Mouse (Mus musculus): ENCODE measurements around the gene Ano5. TPM values are rescaled to one million over a fixed set of nuclear protein-coding genes. Genes with fewer than 3 reads are reported as not detected.

The Ano5 gene
- polyA plus RNA-seq, 1 experiment: not detected

DNA sequence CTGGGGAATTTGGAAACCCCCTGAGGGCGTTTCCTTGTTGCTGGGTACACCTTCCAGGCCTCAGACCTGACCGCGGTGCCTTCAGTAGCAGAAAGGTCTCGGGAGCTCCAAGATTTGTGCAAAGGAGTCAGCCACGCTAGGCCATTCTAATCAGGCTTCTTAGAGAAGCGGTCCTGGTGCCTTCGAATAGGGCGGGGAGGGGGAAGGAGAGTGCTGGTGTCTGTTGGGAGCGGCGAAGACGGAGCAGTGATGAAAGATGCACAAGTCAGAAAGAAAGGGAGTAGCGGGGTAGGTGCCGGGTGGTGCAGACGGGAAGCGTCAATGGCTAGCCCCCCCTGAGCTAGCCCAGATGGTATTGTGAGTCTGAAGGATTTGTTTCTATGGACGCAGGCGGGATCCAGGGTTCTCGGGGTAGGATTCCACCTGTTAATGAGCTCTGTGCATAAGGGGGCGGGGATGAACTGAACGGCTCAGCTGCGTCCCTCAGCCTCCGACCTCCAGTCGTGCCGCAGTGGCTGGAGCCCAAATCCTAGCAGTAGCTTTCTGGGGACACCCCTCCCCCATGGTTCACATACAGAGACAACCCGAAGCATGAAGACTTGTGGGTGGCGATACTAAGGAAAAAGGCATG lies 116.3 kb downstream of the Ano5 start:
- Histone ChIP-seq H3K27me3 (ENCODE audit: control insufficient read depth, insufficient read depth, low read length) (no peaks in the 10 kb centered on the region; the same call in 1 of the 2 replicates), H3K27ac (ENCODE audit: control insufficient read depth, insufficient read depth, low read length) (no peak overlapping the region), H3K36me3 (ENCODE audit: control insufficient read depth, insufficient read depth, low read length) (no peaks in the 10 kb centered on the region), H3K4me3 (ENCODE audit: control insufficient read depth, insufficient read depth, low read length) (no peak overlapping the region), H3K4me1 (replicated peaks; ENCODE audit: control insufficient read depth, insufficient read depth, low read length) (no peaks in the 10 kb centered on the region)
- WGBS: 8% methylated on average over 26 of the region's 26 CpGs
- DNase-seq: no peak
- TF ChIP-seq POLR2A (IDR thresholded peaks at IDR 0.05; ENCODE audit: control insufficient read depth, extremely low read depth, insufficient read depth, low read length, poor library complexity): no peak
- no peak for TF ChIP-seq CTCF (IDR thresholded peaks at IDR 0.05; ENCODE audit: borderline replicate concordance, control insufficient read depth, extremely low read depth, insufficient read depth, low read length, poor library complexity)

DNA sequence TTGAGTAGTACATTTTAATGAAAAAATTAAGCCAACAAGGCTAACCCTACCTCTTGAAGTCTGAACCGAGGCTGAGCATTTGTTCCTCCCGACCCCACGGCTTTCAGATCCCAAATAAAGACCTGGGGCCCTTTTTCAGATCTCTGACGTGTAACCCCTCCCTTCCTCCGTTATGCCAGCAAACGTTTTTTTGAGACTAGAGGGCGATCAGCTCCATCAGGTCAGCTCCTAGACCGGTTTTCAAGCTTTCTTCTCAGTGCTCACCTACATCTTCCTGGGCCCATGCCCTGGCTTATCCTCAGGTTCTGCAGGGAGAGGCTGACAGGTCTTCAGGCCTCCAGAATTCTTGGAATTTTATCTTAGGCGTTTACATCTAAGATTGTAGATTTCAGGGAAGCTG lies 116.8 kb downstream of the Ano5 start:
- WGBS: 4% methylated on average over 9 of the region's 9 CpGs
- H3K27me3 ChIP-seq (ENCODE audit: control insufficient read depth, insufficient read depth, low read length): no peaks in the 10 kb centered on the region; the same call in 1 of the 2 replicates
- H3K36me3 ChIP-seq (ENCODE audit: control insufficient read depth, insufficient read depth, low read length): no peaks in the 10 kb centered on the region
- H3K27ac ChIP-seq (ENCODE audit: control insufficient read depth, insufficient read depth, low read length): no peak overlapping the region
- no peak for DNase-seq
- TF ChIP-seq POLR2A (IDR thresholded peaks at IDR 0.05; ENCODE audit: control insufficient read depth, extremely low read depth, insufficient read depth, low read length, poor library complexity) (no peak), CTCF (IDR thresholded peaks at IDR 0.05; ENCODE audit: borderline replicate concordance, control insufficient read depth, extremely low read depth, insufficient read depth, low read length, poor library complexity) (no peak)
- H3K4me3 ChIP-seq (ENCODE audit: control insufficient read depth, insufficient read depth, low read length): no peak overlapping the region
- no peaks in the 10 kb centered on the region for H3K4me1 ChIP-seq (replicated peaks; ENCODE audit: control insufficient read depth, insufficient read depth, low read length)

- WGBS: 8% methylated on average over 9 of the region's 9 CpGs
- no peak overlapping the region for H3K27ac ChIP-seq (ENCODE audit: control insufficient read depth, insufficient read depth, low read length)
- H3K27me3 ChIP-seq (ENCODE audit: control insufficient read depth, insufficient read depth, low read length): no peaks in the 10 kb centered on the region; the same call in 1 of the 2 replicates
- DNase-seq: no peak
- no peak overlapping the region for H3K4me3 ChIP-seq (ENCODE audit: control insufficient read depth, insufficient read depth, low read length)
- no peaks in the 10 kb centered on the region for H3K36me3 ChIP-seq (ENCODE audit: control insufficient read depth, insufficient read depth, low read length)
- no peaks in the 10 kb centered on the region for H3K4me1 ChIP-seq (replicated peaks; ENCODE audit: control insufficient read depth, insufficient read depth, low read length)
- TF ChIP-seq POLR2A (IDR thresholded peaks at IDR 0.05; ENCODE audit: control insufficient read depth, extremely low read depth, insufficient read depth, low read length, poor library complexity) (no peak), CTCF (IDR thresholded peaks at IDR 0.05; ENCODE audit: borderline replicate concordance, control insufficient read depth, extremely low read depth, insufficient read depth, low read length, poor library complexity) (no peak)
Observed at GRCm38 (mm10) chr7:51628349-51628748, 117.5 kb downstream of the Ano5 start.

GRCm38 (mm10) chr7:51629206-51629605 lies 118.4 kb downstream of the Ano5 start:
- Histone ChIP-seq H3K27ac (ENCODE audit: control insufficient read depth, insufficient read depth, low read length) (no peak overlapping the region), H3K36me3 (ENCODE audit: control insufficient read depth, insufficient read depth, low read length) (no peaks in the 10 kb centered on the region), H3K4me3 (ENCODE audit: control insufficient read depth, insufficient read depth, low read length) (no peak overlapping the region), H3K4me1 (replicated peaks; ENCODE audit: control insufficient read depth, insufficient read depth, low read length) (no peaks in the 10 kb centered on the region), H3K27me3 (ENCODE audit: control insufficient read depth, insufficient read depth, low read length) (no peaks in the 10 kb centered on the region; the same call in 1 of the 2 replicates)
- no peak for TF ChIP-seq CTCF (IDR thresholded peaks at IDR 0.05; ENCODE audit: borderline replicate concordance, control insufficient read depth, extremely low read depth, insufficient read depth, low read length, poor library complexity)
- TF ChIP-seq POLR2A (IDR thresholded peaks at IDR 0.05; ENCODE audit: control insufficient read depth, extremely low read depth, insufficient read depth, low read length, poor library complexity): no peak
- 18% methylated on average over 3 of the region's 3 CpGs for WGBS
- no peak for DNase-seq

DNA sequence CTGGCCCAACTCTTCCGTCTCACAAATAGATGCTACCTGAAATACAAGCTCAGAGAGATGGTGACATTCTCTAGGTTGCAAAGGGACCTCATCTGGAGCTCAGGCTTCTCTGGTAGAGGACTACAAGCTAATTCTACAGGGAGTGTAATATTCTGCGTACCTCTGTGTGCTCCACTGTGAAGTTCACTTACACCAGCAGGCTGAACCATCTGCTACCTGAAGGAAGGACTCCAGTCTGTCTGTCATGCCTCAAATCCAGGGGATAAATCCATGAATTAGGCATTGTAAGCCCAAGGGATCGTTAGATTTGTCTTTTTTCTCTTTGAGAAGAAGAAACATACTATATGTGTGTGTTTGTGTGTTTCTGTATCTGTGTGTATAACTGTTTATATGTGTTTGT lies 120.3 kb downstream of the Ano5 start:
- 65% methylated on average over 3 of the region's 3 CpGs for WGBS
- no peaks in the 10 kb centered on the region for H3K4me1 ChIP-seq (replicated peaks; ENCODE audit: control insufficient read depth, insufficient read depth, low read length)
- no peak overlapping the region for H3K4me3 ChIP-seq (ENCODE audit: control insufficient read depth, insufficient read depth, low read length)
- no peaks in the 10 kb centered on the region for H3K27me3 ChIP-seq (ENCODE audit: control insufficient read depth, insufficient read depth, low read length)
- DNase-seq: no peak
- H3K36me3 ChIP-seq (ENCODE audit: control insufficient read depth, insufficient read depth, low read length): no peaks in the 10 kb centered on the region
- TF ChIP-seq POLR2A (IDR thresholded peaks at IDR 0.05; ENCODE audit: control insufficient read depth, extremely low read depth, insufficient read depth, low read length, poor library complexity) (no peak), CTCF (IDR thresholded peaks at IDR 0.05; ENCODE audit: borderline replicate concordance, control insufficient read depth, extremely low read depth, insufficient read depth, low read length, poor library complexity) (no peak)
- H3K27ac ChIP-seq (ENCODE audit: control insufficient read depth, insufficient read depth, low read length): no peak overlapping the region

DNA sequence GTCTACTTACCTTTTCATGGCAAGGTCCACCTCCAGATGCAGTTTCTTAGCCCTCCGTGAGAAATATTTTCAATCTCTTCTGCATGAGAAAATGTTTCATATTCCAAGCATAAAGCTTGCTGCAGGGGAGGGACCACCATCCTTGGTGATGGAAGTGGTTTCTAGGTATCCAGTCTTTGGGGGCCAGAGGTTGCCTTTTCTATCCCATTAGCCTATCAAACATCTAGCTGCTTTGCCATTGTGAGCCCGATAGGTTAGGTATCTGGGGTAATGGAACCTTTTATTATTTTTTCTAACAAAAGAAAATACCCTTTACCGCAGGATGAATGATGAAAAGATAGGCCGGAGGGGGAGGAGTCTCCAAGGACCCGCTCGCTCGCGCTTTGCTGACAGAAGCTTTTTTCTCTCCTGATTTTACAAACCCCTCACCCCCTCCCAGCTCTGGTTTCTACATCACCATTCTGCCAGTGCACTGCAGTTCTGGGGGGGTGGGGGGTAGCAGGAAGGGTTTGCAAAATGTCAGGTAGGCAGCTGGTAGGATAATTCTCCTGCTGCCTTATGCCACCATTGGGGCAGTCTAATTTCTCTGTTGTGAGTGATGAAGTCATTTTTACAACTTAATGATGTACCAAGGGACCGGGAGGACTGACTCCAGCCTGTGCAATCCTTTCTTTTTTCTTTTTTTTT lies 121.9 kb downstream of the Ano5 start:
- Histone ChIP-seq H3K27me3 (ENCODE audit: control insufficient read depth, insufficient read depth, low read length) (no peaks in the 10 kb centered on the region), H3K4me3 (ENCODE audit: control insufficient read depth, insufficient read depth, low read length) (no peak overlapping the region), H3K4me1 (replicated peaks; ENCODE audit: control insufficient read depth, insufficient read depth, low read length) (no peaks in the 10 kb centered on the region), H3K27ac (ENCODE audit: control insufficient read depth, insufficient read depth, low read length) (no peak overlapping the region), H3K36me3 (ENCODE audit: control insufficient read depth, insufficient read depth, low read length) (no peaks in the 10 kb centered on the region)
- DNase-seq: no peak
- TF ChIP-seq POLR2A (IDR thresholded peaks at IDR 0.05; ENCODE audit: control insufficient read depth, extremely low read depth, insufficient read depth, low read length, poor library complexity) (no peak), CTCF (IDR thresholded peaks at IDR 0.05; ENCODE audit: borderline replicate concordance, control insufficient read depth, extremely low read depth, insufficient read depth, low read length, poor library complexity) (no peak)
- WGBS: 16% methylated on average over 9 of the region's 9 CpGs

All from thymus, adult 2 months (tissue).